Mouse (Mus musculus): ENCODE results near the gene Adamtsl5.

DNA sequence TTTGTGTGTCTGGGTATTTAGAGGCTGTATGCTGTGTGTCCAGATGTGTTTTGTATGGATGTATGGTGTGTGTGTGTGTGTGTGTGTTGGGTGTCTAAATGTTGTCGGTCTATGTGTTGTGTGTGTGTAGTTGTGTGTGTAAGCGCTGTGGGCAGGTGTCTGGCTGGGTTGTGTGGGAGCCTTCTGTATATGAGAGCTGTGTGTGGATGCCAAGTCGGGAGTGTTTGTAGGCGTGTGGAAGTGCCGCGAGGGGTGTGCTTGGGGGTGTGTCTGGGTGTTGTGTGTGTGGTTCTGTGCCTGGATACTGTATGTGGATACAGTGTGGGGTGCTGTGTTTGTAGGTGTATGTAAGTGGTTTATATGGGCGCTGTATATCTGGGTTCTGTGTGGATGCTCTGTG lies 9.1 kb upstream of the Adamtsl5 start:
- no peak for TF ChIP-seq CTCF (IDR thresholded peaks at IDR 0.05; ENCODE audit: low read depth)
- no peak for TF ChIP-seq EP300 (IDR thresholded peaks at IDR 0.05; ENCODE audit: low read depth)

Data from heart, postnatal 0 days (tissue).